Comparison of ENCODE assay signal across 14 mouse cellular contexts in genomic region chr4:63389887-63390528, GRCm38 (mm10). TPM values are rescaled to one million over a fixed set of nuclear protein-coding genes. Genes with fewer than 3 reads are reported as not detected.
A peak's percentile ranks its signal among the peaks of the same experiment; 100 is the strongest.
DNase-seq lines count a peak whose midpoint lies in the region; ATAC-seq and TF ChIP-seq lines count a peak whose summit lies in the region.
"Had no signal": no experiment of that assay in that cellular context is flagged by ENCODE, and none has a peak within 500 bp of the region (broad histone marks: within the 10 kb centered on the region; RNA-seq: fewer than 3 reads in every experiment).

No protein-coding gene starts in this region.

- no peak for DNase-seq in gastrocnemius, adult 18-20 months (ENCODE audit: low spot score)
- DNase-seq in kidney, postnatal 10 days: no peak

- no peak for TF ChIP-seq POLR2A in bone marrow macrophage, adult 2 months (IDR thresholded peaks at IDR 0.05; ENCODE audit: borderline replicate concordance, low read depth, low read length)

- 45% methylated on average over 11 of the region's 11 CpGs for WGBS in hindbrain, embryonic 15.5 days
- WGBS in midbrain, embryonic 12.5 days: 30% methylated on average over 11 of the region's 11 CpGs
- 76% methylated on average over 11 of the region's 11 CpGs for WGBS in kidney, embryonic 14.5 days
- 67% methylated on average over 11 of the region's 11 CpGs for WGBS in intestine, embryonic 16.5 days

- 0 out of 2 replicates have a peak, but pooled peaks have one; percentile 24 for ATAC-seq in erythroblast, adult 5-6 weeks (replicated peaks; ENCODE audit: low FRiP score, poor library complexity, severe bottlenecking)
- peak; percentile 45; the same call in 1 of the 2 replicates for ATAC-seq in hindbrain, embryonic 15.5 days (ENCODE audit: low FRiP score, low read depth)
- ATAC-seq in midbrain, embryonic 12.5 days (ENCODE audit: low FRiP score, low read depth): peak; percentile 74
- no peak for ATAC-seq in kidney, embryonic 14.5 days (ENCODE audit: low FRiP score, low TSS enrichment)
- ATAC-seq in intestine, embryonic 16.5 days: no peak
- ATAC-seq: intestine, embryonic 15.5 days; Patski had no signal

- H3K27me3 ChIP-seq in hindbrain, embryonic 15.5 days: no peaks in the 10 kb centered on the region
- no peaks in the 10 kb centered on the region for H3K27me3 ChIP-seq in midbrain, embryonic 12.5 days
- H3K27me3 ChIP-seq in kidney, embryonic 14.5 days (ENCODE audit: control insufficient read depth, insufficient read depth, low read length): no peaks in the 10 kb centered on the region
- H3K27me3 ChIP-seq in intestine, embryonic 16.5 days (replicated peaks; ENCODE audit: control insufficient read depth, insufficient read depth, low read length): no peaks in the 10 kb centered on the region
- H3K27me3 ChIP-seq: intestine, embryonic 15.5 days; Patski had no signal

- no peaks in the 10 kb centered on the region for H3K9me3 ChIP-seq in hindbrain, embryonic 15.5 days
- no peaks in the 10 kb centered on the region for H3K9me3 ChIP-seq in midbrain, embryonic 12.5 days
- no peaks in the 10 kb centered on the region for H3K9me3 ChIP-seq in kidney, embryonic 14.5 days (ENCODE audit: control insufficient read depth, low read length)
- H3K9me3 ChIP-seq in intestine, embryonic 16.5 days (ENCODE audit: control insufficient read depth, low read length): no peaks in the 10 kb centered on the region
- H3K9me3 ChIP-seq: intestine, embryonic 15.5 days had no signal

- no peak overlapping the region for H3K4me2 ChIP-seq in hindbrain, embryonic 15.5 days
- peak overlapping the region; percentile 32 for H3K4me2 ChIP-seq in midbrain, embryonic 12.5 days (replicated peaks)
- no peak overlapping the region for H3K4me2 ChIP-seq in kidney, embryonic 14.5 days (replicated peaks; ENCODE audit: low read depth, low read length)
- no peak overlapping the region for H3K4me2 ChIP-seq in intestine, embryonic 16.5 days (ENCODE audit: low read depth, low read length)
- H3K4me2 ChIP-seq: intestine, embryonic 15.5 days had no signal

- H3K4me1 ChIP-seq in bone marrow macrophage, adult 2 months (ENCODE audit: control insufficient read depth, insufficient read depth, low read length): peaks cover 52% of the 10 kb centered on the region
- peaks cover 15% of the 10 kb centered on the region for H3K4me1 ChIP-seq in hindbrain, embryonic 15.5 days (replicated peaks)
- peaks cover 44% of the 10 kb centered on the region for H3K4me1 ChIP-seq in midbrain, embryonic 12.5 days
- no peaks in the 10 kb centered on the region for H3K4me1 ChIP-seq in kidney, embryonic 14.5 days (ENCODE audit: control insufficient read depth, insufficient read depth, low read length)
- H3K4me1 ChIP-seq in intestine, embryonic 16.5 days (ENCODE audit: control insufficient read depth, insufficient read depth, low read length): peaks cover 2% of the 10 kb centered on the region; the same call in 1 of the 2 replicates

- no peak overlapping the region for H3K4me3 ChIP-seq in bone marrow macrophage, adult 2 months (ENCODE audit: insufficient read depth, low read length)
- no peak overlapping the region for H3K4me3 ChIP-seq in hindbrain, embryonic 15.5 days
- no peak overlapping the region for H3K4me3 ChIP-seq in midbrain, embryonic 12.5 days
- no peak overlapping the region for H3K4me3 ChIP-seq in kidney, embryonic 14.5 days (ENCODE audit: low read length)
- no peak overlapping the region for H3K4me3 ChIP-seq in intestine, embryonic 16.5 days (ENCODE audit: low read length)
- H3K4me3 ChIP-seq: intestine, embryonic 15.5 days had no signal

- H3K9ac ChIP-seq in hindbrain, embryonic 15.5 days: no peak overlapping the region
- no peak overlapping the region for H3K9ac ChIP-seq in midbrain, embryonic 12.5 days (replicated peaks)
- no peak overlapping the region for H3K9ac ChIP-seq in kidney, embryonic 14.5 days (ENCODE audit: low read depth, low read length)
- H3K9ac ChIP-seq in intestine, embryonic 16.5 days (ENCODE audit: low read depth, low read length): no peak overlapping the region
- H3K9ac ChIP-seq: intestine, embryonic 15.5 days had no signal

- peaks cover 10% of the 10 kb centered on the region; the same call in 1 of the 2 replicates for H3K36me3 ChIP-seq in hindbrain, embryonic 15.5 days
- peaks cover 42% of the 10 kb centered on the region for H3K36me3 ChIP-seq in midbrain, embryonic 12.5 days
- peaks cover 30% of the 10 kb centered on the region for H3K36me3 ChIP-seq in kidney, embryonic 14.5 days (ENCODE audit: control insufficient read depth, insufficient read depth, low read length)
- H3K36me3 ChIP-seq in intestine, embryonic 16.5 days (ENCODE audit: control insufficient read depth, insufficient read depth, low read length): 0 out of 2 replicates have a peak, but pooled peaks cover 2% of the 10 kb centered on the region

- TF ChIP-seq CTCF in bone marrow macrophage, adult 2 months (IDR thresholded peaks at IDR 0.05; ENCODE audit: low read depth, low read length): no peak

- peak overlapping the region; percentile 68 for H3K27ac ChIP-seq in bone marrow macrophage, adult 2 months (ENCODE audit: insufficient read depth, low read depth, low read length)
- peak overlapping the region; percentile 12; the same call in 1 of the 2 replicates for H3K27ac ChIP-seq in hindbrain, embryonic 15.5 days (replicated peaks)
- H3K27ac ChIP-seq in midbrain, embryonic 12.5 days (replicated peaks): peak overlapping the region; percentile 93
- no peak overlapping the region for H3K27ac ChIP-seq in kidney, embryonic 14.5 days (ENCODE audit: low read depth, low read length)
- H3K27ac ChIP-seq in intestine, embryonic 16.5 days (ENCODE audit: low read length): no peak overlapping the region
- H3K27ac ChIP-seq: intestine, embryonic 15.5 days had no signal

RNA-seq across cellular contexts. Expression of gene Akna, which starts 13.1 kb away (rescaled TPM):
- 33.3 and 39.4 TPM in 2 replicates for polyA plus RNA-seq in bone marrow macrophage, adult 2 months (2012; ENCODE audit: insufficient read depth, insufficient read length, missing spikeins)
- 16.9 and 18.4 TPM in 2 replicates for total RNA-seq in erythroblast, adult 5-6 weeks (2015; ENCODE audit: low replicate concordance)
- total RNA-seq in erythroblast, adult 5-6 weeks (2017; ENCODE audit: low replicate concordance): 8.2 and 9.5 TPM in 2 replicates
- 6.6 and 7.2 TPM in 2 replicates for polyA plus RNA-seq in hindbrain, embryonic 15.5 days (2015; fragmentation: Nextera tagmentation; extraction: Ambion mirVana)
- 16.3 and 16.8 TPM in 2 replicates for polyA plus RNA-seq in midbrain, embryonic 12.5 days (2016; fragmentation: Nextera tagmentation; extraction: Ambion mirVana)
- 4.1 and 7.3 TPM in 2 replicates for polyA plus RNA-seq in kidney, embryonic 14.5 days (2014; fragmentation: Nextera tagmentation; extraction: Ambion mirVana)
- total RNA-seq in gastrocnemius, adult 18-20 months (2021): 1 to 10 TPM in 1 of 2 experiments, under 1 TPM in 1; 0.82 to 1.5 TPM
- 5.3 and 5.4 TPM in 2 replicates for polyA plus RNA-seq in intestine, embryonic 16.5 days (2015; fragmentation: Nextera tagmentation; extraction: Ambion mirVana)

RNA-seq across cellular contexts. Expression of gene Orm2, which starts 27.8 kb away (rescaled TPM):
- polyA plus RNA-seq in bone marrow macrophage, adult 2 months (2012; ENCODE audit: insufficient read depth, insufficient read length, missing spikeins): not detected in 2 replicates
- total RNA-seq in erythroblast, adult 5-6 weeks (2015; ENCODE audit: low replicate concordance): not detected in 2 replicates
- not detected in 2 replicates for total RNA-seq in erythroblast, adult 5-6 weeks (2017; ENCODE audit: low replicate concordance)
- polyA plus RNA-seq in hindbrain, embryonic 15.5 days (2015; fragmentation: Nextera tagmentation; extraction: Ambion mirVana): not detected in 2 replicates
- polyA plus RNA-seq in midbrain, embryonic 12.5 days (2016; fragmentation: Nextera tagmentation; extraction: Ambion mirVana): not detected in 2 replicates
- polyA plus RNA-seq in kidney, embryonic 14.5 days (2014; fragmentation: Nextera tagmentation; extraction: Ambion mirVana): not detected in 2 replicates
- total RNA-seq in gastrocnemius, adult 18-20 months (2021): under 1 TPM in 1 of 2 experiments, not detected in 1; 0.47 TPM
- polyA plus RNA-seq in intestine, embryonic 16.5 days (2015; fragmentation: Nextera tagmentation; extraction: Ambion mirVana): not detected in 2 replicates
- total RNA-seq: left cerebral cortex, adult 18-20 months had no signal
- polyA plus RNA-seq: embryonic facial prominence, embryonic 11.5 days; intestine, embryonic 15.5 days; lung, embryonic 16.5 days; stomach, embryonic 16.5 days had no signal

RNA-seq across cellular contexts. Expression of gene Orm3, which starts 34.0 kb away (rescaled TPM):
- polyA plus RNA-seq in bone marrow macrophage, adult 2 months (2012; ENCODE audit: insufficient read depth, insufficient read length, missing spikeins): not detected in 2 replicates
- total RNA-seq in erythroblast, adult 5-6 weeks (2015; ENCODE audit: low replicate concordance): not detected in 2 replicates
- not detected in 2 replicates for total RNA-seq in erythroblast, adult 5-6 weeks (2017; ENCODE audit: low replicate concordance)
- not detected in 2 replicates for polyA plus RNA-seq in hindbrain, embryonic 15.5 days (2015; fragmentation: Nextera tagmentation; extraction: Ambion mirVana)
- not detected in 2 replicates for polyA plus RNA-seq in midbrain, embryonic 12.5 days (2016; fragmentation: Nextera tagmentation; extraction: Ambion mirVana)
- polyA plus RNA-seq in kidney, embryonic 14.5 days (2014; fragmentation: Nextera tagmentation; extraction: Ambion mirVana): not detected in 2 replicates
- not detected for total RNA-seq in gastrocnemius, adult 18-20 months (2021)
- polyA plus RNA-seq in intestine, embryonic 16.5 days (2015; fragmentation: Nextera tagmentation; extraction: Ambion mirVana): not detected in 2 replicates
- total RNA-seq: left cerebral cortex, adult 18-20 months had no signal
- polyA plus RNA-seq: embryonic facial prominence, embryonic 11.5 days; intestine, embryonic 15.5 days; lung, embryonic 16.5 days; stomach, embryonic 16.5 days had no signal

RNA-seq across cellular contexts. Expression of gene Orm1, which starts 45.6 kb away (rescaled TPM):
- polyA plus RNA-seq in bone marrow macrophage, adult 2 months (2012; ENCODE audit: insufficient read depth, insufficient read length, missing spikeins): not detected in 2 replicates
- 26.3 TPM in 1 of 2 replicates, not detected in the other for total RNA-seq in erythroblast, adult 5-6 weeks (2015; ENCODE audit: low replicate concordance)
- 14.8 and 18.0 TPM in 2 replicates for total RNA-seq in erythroblast, adult 5-6 weeks (2017; ENCODE audit: low replicate concordance)
- polyA plus RNA-seq in hindbrain, embryonic 15.5 days (2015; fragmentation: Nextera tagmentation; extraction: Ambion mirVana): not detected in 2 replicates
- not detected in 2 replicates for polyA plus RNA-seq in midbrain, embryonic 12.5 days (2016; fragmentation: Nextera tagmentation; extraction: Ambion mirVana)
- polyA plus RNA-seq in kidney, embryonic 14.5 days (2014; fragmentation: Nextera tagmentation; extraction: Ambion mirVana): not detected in 2 replicates
- 1 to 10 TPM in 1 of 2 experiments, under 1 TPM in 1; 0.62 to 5.0 TPM for total RNA-seq in gastrocnemius, adult 18-20 months (2021)
- polyA plus RNA-seq in intestine, embryonic 16.5 days (2015; fragmentation: Nextera tagmentation; extraction: Ambion mirVana): not detected in 2 replicates
- total RNA-seq: left cerebral cortex, adult 18-20 months had no signal
- polyA plus RNA-seq: embryonic facial prominence, embryonic 11.5 days; intestine, embryonic 15.5 days; lung, embryonic 16.5 days had no signal

Comparison
In these comparisons a context has a peak if more than half of its experiments do, and no peak if none do; other contexts are left out.
1. H3K27ac ChIP-seq: peak in bone marrow macrophage, adult 2 months (single experiment), hindbrain, embryonic 15.5 days (single experiment) and midbrain, embryonic 12.5 days (single experiment); none in kidney, embryonic 14.5 days (single experiment) and intestine, embryonic 16.5 days (single experiment).
2. ATAC-seq: peak in erythroblast, adult 5-6 weeks (single experiment), hindbrain, embryonic 15.5 days (single experiment) and midbrain, embryonic 12.5 days (single experiment); none in kidney, embryonic 14.5 days (single experiment) and intestine, embryonic 16.5 days (single experiment).